Mouse (Mus musculus): ENCODE results near the gene Fgf12.

DNA sequence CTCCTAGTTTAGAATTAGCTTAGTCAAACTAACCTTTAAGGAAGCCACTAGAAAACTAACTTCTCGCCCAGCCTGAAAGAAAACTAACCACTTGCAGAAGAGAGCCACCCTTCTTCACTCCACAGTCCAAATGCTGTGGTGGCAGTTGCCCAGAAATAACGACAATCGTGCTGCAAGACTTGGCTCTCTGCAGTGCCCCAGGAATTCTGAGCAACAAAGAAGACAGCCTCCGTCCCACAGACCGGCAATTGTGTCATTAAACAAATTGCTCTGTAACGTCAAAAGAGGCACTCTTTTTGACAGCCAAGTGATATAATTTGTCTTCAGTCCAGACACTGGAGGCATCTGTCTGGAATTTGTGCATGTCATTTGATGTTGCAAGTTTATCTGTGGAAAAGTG, 261.2 kb downstream of the Fgf12 start:
- TF ChIP-seq TAL1 (conservative IDR thresholded peaks at IDR 0.05; ENCODE audit: low read depth, low read length), result no peak
- no peak for TF ChIP-seq CTCF (IDR thresholded peaks at IDR 0.05; ENCODE audit: low read depth, low read length)
- TF ChIP-seq GATA2 (IDR thresholded peaks at IDR 0.05; ENCODE audit: borderline replicate concordance, low read depth, low read length), result no peak
- no peak for TF ChIP-seq GATA1 (IDR thresholded peaks at IDR 0.05; ENCODE audit: borderline replicate concordance, low read length)

Data from G1E (cell line).